ENCODE assay signal across 24 mouse cellular contexts in the genomic region with DNA sequence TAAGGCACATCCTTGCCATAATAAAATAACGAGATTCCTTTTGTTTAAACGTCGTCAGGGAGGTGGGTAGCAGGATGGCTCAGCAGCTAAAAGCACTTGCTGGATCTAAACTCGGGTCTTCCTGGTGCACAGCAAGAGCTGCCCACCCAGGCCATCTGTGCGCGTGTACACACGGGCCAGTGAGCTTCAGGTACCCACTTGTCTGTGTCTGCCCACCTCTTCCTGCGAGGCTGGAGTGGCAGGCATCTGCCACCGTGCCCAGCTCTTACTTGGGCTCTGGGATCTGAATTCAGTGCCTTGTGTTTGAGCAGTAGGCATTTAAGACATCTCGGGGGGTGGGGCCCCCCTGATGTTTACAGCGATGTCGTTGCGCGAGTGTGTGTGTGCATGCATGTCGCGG. TPM values are rescaled to one million over a fixed set of nuclear protein-coding genes. Genes with fewer than 3 reads are reported as not detected.
DNase-seq lines count a peak whose midpoint lies in the region; ATAC-seq lines count a peak whose summit lies in the region.
"Had no signal": no experiment of that assay in that cellular context is flagged by ENCODE, and none has a peak within 500 bp of the region (broad histone marks: within the 10 kb centered on the region; RNA-seq: fewer than 3 reads in every experiment).

No protein-coding gene starts in this region.

- H3K4me3 ChIP-seq in midbrain, embryonic 13.5 days (replicated peaks), result no peak overlapping the region
- H3K4me3 ChIP-seq: embryonic facial prominence, embryonic 15.5 days; forebrain, embryonic 13.5 days; heart, embryonic 12.5 days; midbrain, embryonic 10.5 days; neural tube, embryonic 13.5 days had no signal

- 86% methylated on average over 16 of the region's 16 CpGs for WGBS in midbrain, embryonic 13.5 days

- H3K27ac ChIP-seq in midbrain, embryonic 13.5 days, result no peak overlapping the region
- H3K27ac ChIP-seq: embryonic facial prominence, embryonic 15.5 days; forebrain, embryonic 13.5 days; midbrain, embryonic 10.5 days; neural tube, embryonic 13.5 days; stomach, postnatal 0 days had no signal

- no peak overlapping the region for H3K4me2 ChIP-seq in midbrain, embryonic 13.5 days (replicated peaks)
- H3K4me2 ChIP-seq: embryonic facial prominence, embryonic 15.5 days; forebrain, embryonic 13.5 days; heart, embryonic 12.5 days; liver, embryonic 11.5 days; neural tube, embryonic 13.5 days had no signal

- no peak for DNase-seq in frontal cortex, postnatal 25 days (ENCODE audit: low spot score in 2 of 2)
- peak; percentile 43 for DNase-seq in right cerebral cortex, postnatal 25 days
- no peak for DNase-seq in right cerebral cortex, postnatal 10 days (ENCODE audit: low spot score in 2 of 2)
- DNase-seq in cerebellum, postnatal 36 days, result peak; percentile 50 to 53
- DNase-seq in urinary bladder, postnatal 10 days (ENCODE audit: low spot score), result no peak
- DNase-seq: adrenal gland, postnatal 10 days; B cell, adult 2 months; embryo, embryonic 11 days; kidney, adult 8-10 months; kidney, postnatal 25 days; layer of hippocampus, adult 9-11 months; lung, adult 2 months; lung, postnatal 4 days; spleen, adult 18-20 months; thymus, postnatal 25 days had no signal

- H3K9ac ChIP-seq in midbrain, embryonic 13.5 days (replicated peaks), result no peak overlapping the region
- H3K9ac ChIP-seq: embryonic facial prominence, embryonic 15.5 days; forebrain, embryonic 13.5 days; heart, embryonic 12.5 days; neural tube, embryonic 13.5 days had no signal

- no peaks in the 10 kb centered on the region for H3K9me3 ChIP-seq in midbrain, embryonic 13.5 days
- H3K9me3 ChIP-seq: embryonic facial prominence, embryonic 15.5 days; forebrain, embryonic 13.5 days; heart, embryonic 12.5 days; midbrain, embryonic 10.5 days; neural tube, embryonic 13.5 days had no signal

- ATAC-seq in frontal cortex, adult (ENCODE audit: low TSS enrichment), result peak; percentile 25; the same call in 1 of the 2 replicates
- no peak for ATAC-seq in midbrain, embryonic 13.5 days
- ATAC-seq: forebrain, embryonic 13.5 days had no signal

- H3K4me1 ChIP-seq in midbrain, embryonic 13.5 days (replicated peaks), result peaks cover 21% of the 10 kb centered on the region

- H3K36me3 ChIP-seq in midbrain, embryonic 13.5 days, result peaks cover 22% of the 10 kb centered on the region

- no peaks in the 10 kb centered on the region for H3K27me3 ChIP-seq in midbrain, embryonic 13.5 days
- H3K27me3 ChIP-seq: embryonic facial prominence, embryonic 15.5 days; forebrain, embryonic 13.5 days; heart, embryonic 12.5 days; neural tube, embryonic 13.5 days had no signal

RNA-seq across cellular contexts. Expression of a gene that starts 16.5 kb away (rescaled TPM):
- not detected in 2 replicates for polyA plus RNA-seq in midbrain, embryonic 13.5 days (2015; fragmentation: Nextera tagmentation; extraction: Ambion mirVana)
- polyA plus RNA-seq: embryonic facial prominence, embryonic 15.5 days; forebrain, embryonic 13.5 days; heart, embryonic 12.5 days; liver, embryonic 11.5 days; lung, adult 2 months; neural tube, embryonic 13.5 days; stomach, postnatal 0 days had no signal

RNA-seq across cellular contexts. Expression of a gene that starts 35.3 kb away (rescaled TPM):
- polyA plus RNA-seq in midbrain, embryonic 13.5 days (2015; fragmentation: Nextera tagmentation; extraction: Ambion mirVana), result 42.6 and 46.8 TPM in 2 replicates

RNA-seq across cellular contexts. Expression of a gene that starts 44.7 kb away (rescaled TPM):
- 32.4 and 50.7 TPM in 2 replicates for polyA plus RNA-seq in midbrain, embryonic 13.5 days (2015; fragmentation: Nextera tagmentation; extraction: Ambion mirVana)

Comparison
In these comparisons a context has a peak if more than half of its experiments do, and no peak if none do; other contexts are left out.
1. DNase-seq: peak in right cerebral cortex, postnatal 25 days (single experiment) and cerebellum, postnatal 36 days (2 of 2); none in frontal cortex, postnatal 25 days (0 of 2), right cerebral cortex, postnatal 10 days (0 of 2) and urinary bladder, postnatal 10 days (single experiment).